Mouse (Mus musculus) lung, embryonic 15.5 days (tissue): ENCODE data around the gene Hgfac. TPM values are rescaled to one million over a fixed set of nuclear protein-coding genes. Genes with fewer than 3 reads are reported as not detected.

Experiments used
- ATAC-seq: fragments of 200-750 bp; cut with Nextera tagmentation; 2 replicates; pipeline ENCODE4 v1.8.0; 2017; ENCODE audit warnings: moderate number of reproducible peaks, borderline replicate concordance; ENCODE audit not compliant: low FRiP score, low TSS enrichment; ENCODE audit errors: extremely low read depth
- H3K27ac ChIP-seq: fragments of 300-500 bp; sonication (generic); 2 replicates; pipeline ENCODE4 v1.5.1; 2015; ENCODE audit warnings: moderate library complexity, mild to moderate bottlenecking, inconsistent platforms
- H3K27me3 ChIP-seq: fragments of 300-500 bp; sonication (generic); 2 replicates; pipeline ENCODE4 v1.6.1; 2015; ENCODE audit warnings: inconsistent platforms
- H3K36me3 ChIP-seq: fragments of 300-500 bp; sonication (generic); 2 replicates; pipeline ENCODE4 v1.6.1; 2015; ENCODE audit warnings: inconsistent platforms
- H3K4me1 ChIP-seq: fragments of 300-500 bp; sonication (generic); 2 replicates; pipeline ENCODE4 v1.6.1; 2015; ENCODE audit warnings: inconsistent platforms
- H3K4me2 ChIP-seq: fragments of 300-500 bp; sonication (generic); 2 replicates; pipeline ENCODE4 v1.6.1; 2015; ENCODE audit warnings: inconsistent platforms, mild to moderate bottlenecking, moderate library complexity
- H3K4me3 ChIP-seq: fragments of 300-500 bp; sonication (generic); 2 replicates; pipeline ENCODE4 v1.5.1; 2015; ENCODE audit warnings: mild to moderate bottlenecking, inconsistent platforms
- H3K9ac ChIP-seq: fragments of 300-500 bp; sonication (generic); 2 replicates; pipeline ENCODE4 v1.6.1; 2015; ENCODE audit warnings: inconsistent platforms
- H3K9me3 ChIP-seq: fragments of 300-500 bp; sonication (generic); 2 replicates; pipeline ENCODE4 v1.6.1; 2016; ENCODE audit warnings: inconsistent platforms
- WGBS: fragments of 180-500 bp; shearing (Covaris S2); methylation state at CpG from one replicate; pipeline ENCODE4 v1.1.7; 2015; 5-methylcytosine and 5-hydroxymethylcytosine counted together
- polyA plus RNA-seq: library from polyadenylated mRNA; unstranded; fragments of >200 nt; fragmentation: Nextera tagmentation; extraction: Ambion mirVana; gene quantifications from 2 replicates; pipeline ENCODE4 v1.2.1, GENCODE M21; 2015

The Hgfac gene
- polyA plus RNA-seq, 1 experiment from 2014 or later: 0.56 TPM

DNA sequence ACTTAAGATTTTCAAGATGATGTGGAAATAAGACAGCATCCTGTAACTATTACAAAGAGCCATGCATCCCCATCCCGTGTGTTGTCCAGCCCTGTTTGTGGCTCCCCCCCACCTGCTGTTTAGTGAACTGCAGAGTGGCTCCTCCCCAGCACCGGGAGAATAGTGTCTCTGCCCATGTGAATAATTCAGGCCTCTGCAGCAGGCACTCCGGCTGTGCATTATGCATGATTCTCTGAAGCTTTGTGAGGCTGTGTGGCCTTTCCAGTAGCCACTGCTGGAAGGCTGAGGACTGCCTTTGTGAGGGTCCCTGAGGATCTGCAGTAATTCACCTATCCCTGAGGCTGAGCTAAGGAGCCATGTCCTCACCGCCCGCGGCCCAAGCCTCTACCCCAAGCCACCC lies 27.3 kb upstream of the Hgfac start:
- H3K9me3 ChIP-seq: no peaks in the 10 kb centered on the region
- no peak overlapping the region for H3K4me2 ChIP-seq
- H3K27ac ChIP-seq: no peak overlapping the region
- H3K4me1 ChIP-seq: 0 out of 2 replicates have a peak, but pooled peaks cover 2% of the 10 kb centered on the region
- ATAC-seq: no peak
- 81% methylated on average over 6 of the region's 6 CpGs for WGBS
- H3K9ac ChIP-seq: no peak overlapping the region
- H3K36me3 ChIP-seq: no peaks in the 10 kb centered on the region
- no peak overlapping the region for H3K4me3 ChIP-seq
- H3K27me3 ChIP-seq: no peaks in the 10 kb centered on the region

DNA sequence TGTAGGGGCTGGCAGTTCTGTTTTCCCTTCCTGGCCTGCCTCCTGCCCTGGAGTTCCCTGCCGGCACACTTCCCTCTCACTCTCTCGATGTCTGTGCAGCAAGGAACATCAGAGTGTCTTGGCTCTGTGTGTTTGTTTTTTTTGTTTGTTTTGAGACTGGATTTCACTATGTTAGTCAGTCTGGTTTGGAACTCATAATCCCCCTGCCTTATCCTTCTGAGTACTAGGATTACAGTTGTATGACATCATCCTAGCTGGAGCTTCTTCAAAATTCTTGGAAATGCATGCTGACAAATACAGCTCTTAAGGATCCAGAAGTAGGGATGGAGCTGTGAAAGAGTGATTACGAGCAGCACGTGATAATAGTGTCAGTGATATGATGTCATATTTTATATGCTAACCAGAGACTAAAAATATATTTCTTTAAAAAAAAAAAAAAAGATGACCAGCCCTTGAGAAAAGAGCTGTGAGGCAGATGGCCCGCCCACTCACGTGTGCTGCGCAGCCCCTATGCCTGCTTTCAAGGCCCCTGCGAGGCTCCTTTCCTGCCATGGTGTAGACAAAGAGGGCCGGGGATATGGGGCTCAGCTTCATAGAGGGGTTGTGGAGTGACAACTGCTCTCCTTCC lies 21.5 kb upstream of the Hgfac start:
- Histone ChIP-seq H3K27ac (peak overlapping the region; percentile 89), H3K36me3 (peaks cover 19% of the 10 kb centered on the region; the same call in 1 of the 2 replicates), H3K27me3 (no peaks in the 10 kb centered on the region), H3K4me2 (no peak overlapping the region), H3K4me1 (peaks cover 24% of the 10 kb centered on the region), H3K9me3 (no peaks in the 10 kb centered on the region), H3K9ac (no peak overlapping the region), H3K4me3 (no peak overlapping the region)
- 50% methylated on average over 9 of the region's 9 CpGs for WGBS
- no peak for ATAC-seq

DNA sequence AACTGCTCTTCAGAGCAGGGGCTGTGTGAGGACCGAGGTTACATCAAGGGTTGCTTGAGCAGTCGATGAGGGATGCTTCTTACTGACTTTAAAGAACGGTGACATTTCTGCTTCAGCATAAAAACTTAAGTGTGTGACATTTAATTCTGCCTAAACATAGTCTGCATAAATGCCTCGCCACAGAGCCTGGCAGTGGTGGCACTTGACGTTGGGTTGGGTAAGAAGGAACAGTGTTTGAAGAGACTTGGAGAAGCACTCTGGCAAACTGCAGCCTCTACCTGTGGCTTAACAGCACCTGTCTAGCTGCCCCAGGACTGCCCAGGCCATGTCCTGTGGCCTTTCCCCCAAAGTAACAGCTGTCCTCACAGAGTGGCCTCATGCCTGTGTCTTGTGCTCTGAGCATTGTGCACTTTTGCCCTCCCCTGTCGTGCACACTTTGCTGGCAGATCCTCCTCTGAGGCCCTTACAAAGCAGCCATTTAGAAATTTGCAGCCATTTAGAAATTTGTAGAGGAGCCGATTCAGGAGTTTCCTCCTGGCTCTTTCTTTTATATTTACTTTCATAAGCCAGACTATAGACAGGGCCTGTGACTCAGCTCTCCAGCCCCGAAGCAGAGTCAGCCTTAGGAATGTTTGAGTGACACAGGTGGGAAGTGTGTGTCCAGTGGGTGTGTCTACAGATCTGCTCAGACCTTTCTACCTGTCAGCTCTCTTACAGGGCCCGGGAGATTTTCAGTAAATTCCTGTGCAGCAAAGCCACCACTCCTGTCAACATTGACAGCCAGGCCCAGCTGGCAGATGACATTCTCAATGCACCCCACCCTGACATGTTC lies 20.7 kb upstream of the Hgfac start:
- ATAC-seq: peak; percentile 44
- Histone ChIP-seq H3K36me3 (peaks cover 19% of the 10 kb centered on the region; the same call in 1 of the 2 replicates), H3K27me3 (no peaks in the 10 kb centered on the region), H3K4me1 (peaks cover 24% of the 10 kb centered on the region), H3K4me3 (no peak overlapping the region), H3K9me3 (no peaks in the 10 kb centered on the region), H3K4me2 (no peak overlapping the region), H3K27ac (peak overlapping the region; percentile 89), H3K9ac (no peak overlapping the region)
- 59% methylated on average over 9 of the region's 9 CpGs for WGBS

DNA sequence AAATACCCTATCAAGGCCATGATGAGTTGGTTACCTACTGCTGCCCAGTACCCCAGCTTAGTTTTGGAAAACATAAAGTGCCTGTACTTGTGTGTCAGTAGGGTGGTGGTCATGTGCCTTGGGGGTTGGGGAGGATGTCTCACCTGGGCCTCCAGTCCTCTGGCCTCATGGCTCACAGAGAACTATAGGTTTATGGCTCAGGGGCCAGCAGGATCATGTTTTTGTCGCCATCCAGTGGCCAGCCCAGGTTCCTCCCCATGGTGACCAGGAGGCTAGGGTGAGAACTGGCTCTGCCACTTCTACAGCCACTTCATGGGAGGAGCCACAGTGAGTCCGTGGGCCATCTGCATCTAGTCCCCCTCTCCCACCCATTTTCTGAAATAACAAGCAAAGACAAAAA lies 16.3 kb upstream of the Hgfac start:
- Histone ChIP-seq H3K4me1 (peaks cover 14% of the 10 kb centered on the region), H3K9me3 (no peaks in the 10 kb centered on the region), H3K27me3 (no peaks in the 10 kb centered on the region), H3K4me3 (no peak overlapping the region), H3K36me3 (peaks cover 59% of the 10 kb centered on the region), H3K9ac (no peak overlapping the region), H3K27ac (no peak overlapping the region), H3K4me2 (no peak overlapping the region)
- 0 out of 2 replicates have a peak, but pooled peaks have one; percentile 51 for ATAC-seq
- WGBS: 19% methylated on average over 2 of the region's 2 CpGs

DNA sequence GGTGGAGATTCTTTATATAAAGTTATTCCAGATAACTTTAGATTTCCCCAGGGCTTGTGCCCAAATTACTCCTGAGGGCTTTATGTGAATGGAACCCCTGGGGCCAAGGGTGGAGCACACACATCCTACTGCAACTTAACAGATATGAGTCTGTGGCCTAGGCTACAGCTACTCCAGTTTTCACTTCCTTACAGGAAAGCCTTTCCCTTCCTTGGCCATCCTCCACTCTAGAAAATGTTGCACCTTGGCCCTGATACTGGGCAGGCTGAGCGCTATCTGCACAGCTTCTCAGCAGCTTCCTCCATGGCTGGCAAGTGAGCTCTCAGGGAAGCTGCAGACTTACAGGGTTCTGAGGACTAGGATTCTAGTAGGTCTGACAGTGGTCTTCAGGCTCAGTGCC lies 12.0 kb upstream of the Hgfac start:
- H3K36me3 ChIP-seq: peaks cover 62% of the 10 kb centered on the region

DNA sequence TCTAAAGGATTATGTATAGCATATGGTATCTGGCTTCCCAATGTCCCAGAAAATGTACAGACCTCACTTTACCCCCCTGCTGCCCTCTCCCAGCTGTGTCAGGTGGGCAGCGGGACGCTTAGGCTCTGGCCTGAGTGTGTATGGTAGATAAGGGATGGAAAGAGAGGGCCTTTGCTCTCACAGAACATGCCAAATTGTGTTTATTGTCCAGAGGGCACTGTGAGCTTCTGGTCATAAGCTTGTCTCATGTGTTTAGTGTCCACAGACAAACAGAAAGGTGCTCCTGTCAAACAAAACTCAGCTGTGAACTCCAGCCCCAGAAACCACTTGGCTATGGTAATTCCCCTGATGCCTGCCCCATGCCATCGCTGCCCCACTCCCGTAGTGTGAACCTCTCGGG lies 11.6 kb upstream of the Hgfac start:
- H3K36me3 ChIP-seq: peaks cover 62% of the 10 kb centered on the region
- H3K4me3 ChIP-seq: no peak overlapping the region
- no peak overlapping the region for H3K9ac ChIP-seq
- no peaks in the 10 kb centered on the region for H3K9me3 ChIP-seq
- H3K4me2 ChIP-seq: no peak overlapping the region
- H3K27me3 ChIP-seq: no peaks in the 10 kb centered on the region
- no peak overlapping the region for H3K27ac ChIP-seq
- WGBS: 78% methylated on average over 5 of the region's 5 CpGs
- no peak for ATAC-seq
- no peaks in the 10 kb centered on the region for H3K4me1 ChIP-seq

More for the DNA sequence above, 12.0 kb upstream of the Hgfac start:
- Histone ChIP-seq H3K4me2 (no peak overlapping the region), H3K4me1 (no peaks in the 10 kb centered on the region), H3K27me3 (no peaks in the 10 kb centered on the region), H3K9me3 (no peaks in the 10 kb centered on the region), H3K27ac (no peak overlapping the region), H3K4me3 (no peak overlapping the region), H3K9ac (no peak overlapping the region)
- ATAC-seq: no peak
- 100% methylated on average over 1 of the region's 1 CpGs for WGBS

DNA sequence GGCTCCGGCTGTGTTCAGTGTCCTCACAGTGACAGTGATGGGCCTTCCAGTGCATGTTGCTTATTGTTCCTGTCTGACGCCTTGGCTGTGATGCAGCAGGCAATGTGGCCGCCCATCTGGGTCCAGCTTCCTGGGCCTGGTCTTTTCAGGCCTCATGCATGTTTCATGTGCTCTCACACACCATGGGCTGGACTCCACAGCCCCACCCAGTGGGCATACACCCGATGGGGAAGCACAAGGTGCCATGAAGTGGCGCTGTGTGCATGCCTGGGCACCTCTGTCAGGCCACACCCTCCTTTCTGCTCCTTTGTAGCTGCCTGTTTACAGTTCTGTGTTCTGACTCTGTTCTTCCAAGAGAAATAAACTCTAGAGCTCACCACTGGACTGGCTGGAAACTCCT lies 8.2 kb upstream of the Hgfac start:
- Histone ChIP-seq H3K4me1 (no peaks in the 10 kb centered on the region), H3K9me3 (no peaks in the 10 kb centered on the region), H3K4me3 (no peak overlapping the region), H3K9ac (no peak overlapping the region), H3K36me3 (peaks cover 40% of the 10 kb centered on the region), H3K4me2 (no peak overlapping the region), H3K27me3 (no peaks in the 10 kb centered on the region), H3K27ac (no peak overlapping the region)
- ATAC-seq: no peak
- WGBS: 73% methylated on average over 5 of the region's 5 CpGs

DNA sequence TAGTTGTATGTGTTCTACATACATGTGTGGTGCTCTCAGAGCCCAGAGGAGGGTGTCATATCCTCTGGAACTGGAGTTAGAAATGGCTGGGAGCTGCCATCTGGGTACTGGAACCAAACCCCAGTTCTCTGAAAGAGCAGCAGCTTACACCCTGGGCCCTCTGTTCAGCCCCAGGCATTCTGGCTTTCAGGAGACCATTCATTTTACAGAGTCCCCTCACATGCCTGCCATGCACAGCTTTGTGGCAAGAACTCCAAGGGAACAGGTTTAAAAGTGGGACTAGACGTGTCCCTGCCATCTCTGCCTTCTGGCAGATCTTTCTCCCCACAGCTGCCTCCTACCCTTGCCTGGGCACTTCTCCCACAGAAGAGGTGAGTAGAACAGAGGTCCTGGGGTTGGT lies 7.7 kb upstream of the Hgfac start:
- no peak overlapping the region for H3K9ac ChIP-seq
- no peak overlapping the region for H3K4me3 ChIP-seq
- H3K27ac ChIP-seq: no peak overlapping the region
- H3K9me3 ChIP-seq: no peaks in the 10 kb centered on the region
- H3K4me1 ChIP-seq: no peaks in the 10 kb centered on the region
- no peak overlapping the region for H3K4me2 ChIP-seq
- no peak for ATAC-seq
- H3K36me3 ChIP-seq: peaks cover 34% of the 10 kb centered on the region
- no peaks in the 10 kb centered on the region for H3K27me3 ChIP-seq
- 73% methylated on average over 1 of the region's 1 CpGs for WGBS

DNA sequence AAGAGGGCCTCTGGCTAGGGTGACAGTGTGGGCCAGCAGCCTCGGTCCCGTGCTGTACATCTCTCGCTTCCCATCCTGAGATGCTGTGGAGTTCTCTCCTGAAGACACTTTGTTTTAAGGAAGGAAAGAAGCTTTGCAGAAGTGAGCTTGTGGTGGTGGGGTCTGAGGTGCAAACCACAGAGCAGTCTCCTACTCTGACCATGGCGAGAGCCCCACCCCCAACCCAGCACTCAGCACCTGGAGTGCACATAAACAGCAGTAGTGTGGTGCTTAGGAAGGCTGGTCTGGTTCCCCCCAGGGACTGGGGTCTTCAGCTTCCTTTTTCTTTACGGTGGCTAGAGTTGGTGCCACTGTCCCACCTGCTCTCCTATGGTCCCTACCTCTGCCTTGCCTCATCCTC lies 6.2 kb upstream of the Hgfac start:
- no peaks in the 10 kb centered on the region for H3K9me3 ChIP-seq
- no peak overlapping the region for H3K4me3 ChIP-seq
- no peaks in the 10 kb centered on the region for H3K4me1 ChIP-seq
- H3K4me2 ChIP-seq: no peak overlapping the region
- no peak overlapping the region for H3K27ac ChIP-seq
- no peak overlapping the region for H3K9ac ChIP-seq
- H3K27me3 ChIP-seq: no peaks in the 10 kb centered on the region
- peaks cover 20% of the 10 kb centered on the region for H3K36me3 ChIP-seq
- WGBS: 80% methylated on average over 5 of the region's 5 CpGs
- no peak for ATAC-seq

DNA sequence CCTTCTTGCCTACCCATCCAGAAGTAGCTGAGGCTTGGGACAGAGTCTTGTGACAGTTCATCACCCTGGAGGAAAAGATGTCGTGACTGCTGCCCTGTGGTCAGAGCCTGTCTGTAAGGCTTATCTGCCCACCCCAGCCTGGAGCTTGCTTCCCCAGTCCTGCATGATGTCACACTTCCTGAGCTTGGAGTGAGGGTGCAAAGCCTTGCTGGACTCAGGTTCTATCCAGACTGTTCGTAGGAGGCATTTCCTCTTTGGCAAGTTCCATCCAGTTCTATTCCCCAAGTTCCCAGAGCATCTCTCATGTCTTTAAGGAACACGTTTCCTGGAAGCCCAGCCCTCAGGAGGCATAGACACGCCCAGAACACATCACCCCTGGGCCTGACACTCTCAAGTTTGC lies 5.5 kb upstream of the Hgfac start:
- no peak overlapping the region for H3K27ac ChIP-seq
- H3K9ac ChIP-seq: no peak overlapping the region
- no peaks in the 10 kb centered on the region for H3K27me3 ChIP-seq
- WGBS: 52% methylated on average over 4 of the region's 4 CpGs
- no peaks in the 10 kb centered on the region for H3K4me1 ChIP-seq
- peaks cover 14% of the 10 kb centered on the region; the same call in 1 of the 2 replicates for H3K36me3 ChIP-seq
- no peaks in the 10 kb centered on the region for H3K9me3 ChIP-seq
- peak; percentile 35; the same call in 1 of the 2 replicates for ATAC-seq
- H3K4me3 ChIP-seq: no peak overlapping the region
- H3K4me2 ChIP-seq: no peak overlapping the region

DNA sequence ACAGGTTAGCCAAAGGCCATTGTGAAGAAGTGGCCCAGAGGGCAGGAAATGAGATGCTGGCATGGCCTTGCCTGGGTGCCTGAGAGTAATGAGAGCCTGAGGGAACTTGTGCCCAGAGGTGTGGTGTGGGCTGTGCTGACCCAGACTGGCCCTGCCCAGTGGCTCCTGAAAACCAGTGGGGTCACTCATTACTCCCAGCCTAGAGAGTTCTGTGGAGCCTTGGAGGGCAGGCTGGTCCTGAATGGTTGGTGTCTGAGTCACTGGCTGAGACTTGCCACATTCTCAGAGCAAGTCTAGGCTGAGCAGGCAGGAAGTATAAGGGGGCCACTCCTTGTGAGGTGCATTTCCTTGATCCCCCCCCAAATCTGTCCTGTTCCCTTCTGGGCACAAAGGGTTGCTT lies 3.9 kb upstream of the Hgfac start:
- H3K4me2 ChIP-seq: no peak overlapping the region
- H3K27me3 ChIP-seq: no peaks in the 10 kb centered on the region
- peaks cover 8% of the 10 kb centered on the region; the same call in 1 of the 2 replicates for H3K36me3 ChIP-seq
- no peaks in the 10 kb centered on the region for H3K9me3 ChIP-seq
- no peak for ATAC-seq
- H3K4me1 ChIP-seq: no peaks in the 10 kb centered on the region
- no peak overlapping the region for H3K4me3 ChIP-seq
- H3K9ac ChIP-seq: no peak overlapping the region
- H3K27ac ChIP-seq: no peak overlapping the region

DNA sequence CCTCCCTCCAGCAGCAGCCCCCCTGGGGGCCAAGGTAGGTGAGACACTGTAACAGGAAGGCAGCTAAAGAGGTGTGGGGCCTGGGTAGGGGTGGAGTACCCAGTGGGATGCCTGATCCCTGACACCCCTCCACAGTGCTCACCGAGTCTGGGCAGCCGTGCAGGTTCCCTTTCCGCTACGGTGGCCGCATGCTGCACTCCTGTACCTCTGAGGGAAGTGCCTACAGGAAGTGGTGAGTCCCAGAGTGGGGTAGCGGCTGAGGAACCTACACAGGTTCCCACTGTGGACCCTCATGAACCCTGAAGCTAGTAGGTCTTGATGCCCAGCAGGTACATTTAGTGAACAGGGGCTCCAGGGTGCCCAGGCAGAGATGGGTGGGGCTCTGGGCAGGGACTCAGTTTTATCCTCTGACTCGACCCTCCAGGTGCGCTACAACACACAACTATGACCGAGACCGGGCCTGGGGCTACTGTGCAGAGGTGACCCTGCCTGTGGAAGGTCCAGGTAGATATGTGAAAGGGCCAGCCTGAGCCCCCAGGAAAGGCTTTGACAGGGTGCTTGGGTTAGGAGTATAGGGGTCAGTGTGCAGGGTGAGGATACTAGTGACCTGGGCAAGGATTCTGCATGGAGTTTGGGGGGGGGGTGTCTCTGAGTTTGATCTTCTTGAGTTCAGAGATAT lies 1.3 kb downstream of the Hgfac start:
- Histone ChIP-seq H3K9me3 (no peaks in the 10 kb centered on the region), H3K4me2 (no peak overlapping the region), H3K4me3 (no peak overlapping the region), H3K36me3 (no peaks in the 10 kb centered on the region), H3K27ac (no peak overlapping the region), H3K27me3 (no peaks in the 10 kb centered on the region), H3K9ac (no peak overlapping the region), H3K4me1 (no peaks in the 10 kb centered on the region)
- ATAC-seq: peak; percentile 25; the same call in 1 of the 2 replicates
- WGBS: 57% methylated on average over 10 of the region's 10 CpGs
